Mouse (Mus musculus): Measurements from ENCODE around the gene Sec63.

Gene Sec63

GRCm38 (mm10) chr10:42862806-42863205, 101.5 kb downstream of the Sec63 start:
- DNase-seq (ENCODE audit: low read depth, low spot score), result no peak

GRCm38 (mm10) chr10:42863621-42864391, 102.5 kb downstream of the Sec63 start:
- no peak for DNase-seq (ENCODE audit: low read depth, low spot score)

GRCm38 (mm10) chr10:42864696-42865095, 103.4 kb downstream of the Sec63 start:
- no peak for DNase-seq (ENCODE audit: low read depth, low spot score)

- DNase-seq (ENCODE audit: low read depth, low spot score), result no peak
Measured at GRCm38 (mm10) chr10:42868416-42868815, 107.1 kb downstream of the Sec63 start.

GRCm38 (mm10) chr10:42869467-42869866, 108.2 kb downstream of the Sec63 start:
- DNase-seq (ENCODE audit: low read depth, low spot score), result no peak

GRCm38 (mm10) chr10:42872269-42873010, 111.1 kb downstream of the Sec63 start:
- no peak for DNase-seq (ENCODE audit: low read depth, low spot score)

- DNase-seq (ENCODE audit: low read depth, low spot score), result no peak
Measured at GRCm38 (mm10) chr10:42873077-42873595, 111.8 kb downstream of the Sec63 start.

- DNase-seq (ENCODE audit: low read depth, low spot score), result no peak
Measured at GRCm38 (mm10) chr10:42876172-42876571, 114.9 kb downstream of the Sec63 start.

- DNase-seq (ENCODE audit: low read depth, low spot score), result no peak
Measured at GRCm38 (mm10) chr10:42879269-42879681, 118.0 kb downstream of the Sec63 start.

GRCm38 (mm10) chr10:42879682-42880081, 118.4 kb downstream of the Sec63 start:
- no peak for DNase-seq (ENCODE audit: low read depth, low spot score)

All from c-Kit-negative CD71-positive TER-119-positive erythroid progenitor cells, embryonic 14.5 days (primary cell).